Comparison of ENCODE assay signal across 9 mouse cellular contexts in the genomic region with DNA sequence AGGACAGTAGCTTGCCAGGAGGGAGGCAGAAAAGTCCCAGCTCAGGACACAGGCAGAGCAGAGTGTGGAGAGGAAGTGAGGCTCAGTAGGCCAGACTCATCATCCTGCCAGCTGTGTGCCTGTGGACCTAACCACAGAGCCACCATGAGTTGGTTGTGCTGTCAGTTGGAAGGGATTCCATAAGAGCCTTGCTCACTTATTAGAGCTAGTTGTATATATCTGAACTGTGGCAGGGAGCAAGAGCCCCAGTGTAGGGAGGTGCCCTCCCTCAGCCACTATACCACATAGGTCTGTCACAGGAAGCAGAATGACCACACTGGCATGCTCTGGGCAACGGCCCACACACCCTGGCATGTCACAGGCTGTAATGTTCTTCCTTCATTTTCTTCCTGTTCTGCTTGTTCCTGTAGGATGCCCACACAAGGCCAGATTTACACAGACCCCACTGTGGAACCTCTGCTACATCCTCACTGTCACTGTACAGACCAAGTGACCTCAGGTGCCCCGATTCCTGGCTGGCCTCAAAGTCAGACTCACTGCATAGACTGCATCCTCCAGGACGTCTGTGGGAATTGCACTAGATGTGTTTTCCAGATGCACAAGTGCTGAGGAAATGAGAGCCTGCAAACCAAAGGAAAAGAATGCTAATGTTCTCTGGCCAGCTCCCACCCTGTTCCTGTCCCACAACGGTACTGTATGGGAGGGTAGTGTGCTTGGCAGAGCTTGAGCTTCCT. TPM values are rescaled to one million over a fixed set of nuclear protein-coding genes. Genes with fewer than 3 reads are reported as not detected.
DNase-seq lines count a peak whose midpoint lies in the region; ATAC-seq and TF ChIP-seq lines count a peak whose summit lies in the region.
"Had no signal": no experiment of that assay in that cellular context is flagged by ENCODE, and none has a peak within 500 bp of the region (broad histone marks: within the 10 kb centered on the region; RNA-seq: fewer than 3 reads in every experiment).

No protein-coding gene starts in this region.

- 41% methylated on average over 4 of the region's 4 CpGs for WGBS in kidney, postnatal 0 days
- WGBS in heart, embryonic 14.5 days = 48% methylated on average over 4 of the region's 4 CpGs

- H3K9ac ChIP-seq in kidney, postnatal 0 days (ENCODE audit: low read depth, low read length) = no peak overlapping the region
- H3K9ac ChIP-seq in heart, embryonic 14.5 days (ENCODE audit: low read length) = no peak overlapping the region

- no peak for TF ChIP-seq CTCF in kidney, postnatal 0 days (IDR thresholded peaks at IDR 0.05; ENCODE audit: low read depth)

- H3K27ac ChIP-seq in kidney, postnatal 0 days = no peak overlapping the region
- H3K27ac ChIP-seq in heart, embryonic 14.5 days (replicated peaks in 1 of 2; ENCODE audit: control insufficient read depth in 1 of 2, insufficient read depth in 1 of 2, low read depth in 2 of 2, low read length in 2 of 2) = peak overlapping the region; percentile 44 to 54; a peak in 3 of 4 replicates

- H3K4me1 ChIP-seq in kidney, postnatal 0 days (replicated peaks; ENCODE audit: insufficient read depth, low read length) = no peaks in the 10 kb centered on the region
- peaks cover 14 to 15% of the 10 kb centered on the region in 2 experiments for H3K4me1 ChIP-seq in heart, embryonic 14.5 days (ENCODE audit: control insufficient read depth in 2 of 2, insufficient read depth in 2 of 2, low read length in 2 of 2)

- no peak overlapping the region for H3K4me2 ChIP-seq in kidney, postnatal 0 days (ENCODE audit: low read length)
- no peak overlapping the region for H3K4me2 ChIP-seq in heart, embryonic 14.5 days (ENCODE audit: low read length)

- H3K36me3 ChIP-seq in kidney, postnatal 0 days (ENCODE audit: insufficient read depth, low read length) = no peaks in the 10 kb centered on the region
- H3K36me3 ChIP-seq in heart, embryonic 14.5 days (ENCODE audit: control insufficient read depth, insufficient read depth, low read length) = no peaks in the 10 kb centered on the region

- no peaks in the 10 kb centered on the region for H3K27me3 ChIP-seq in kidney, postnatal 0 days (ENCODE audit: insufficient read depth, low read length)
- no peaks in the 10 kb centered on the region for H3K27me3 ChIP-seq in heart, embryonic 14.5 days (ENCODE audit: control insufficient read depth, insufficient read depth, low read length)

- H3K9me3 ChIP-seq in kidney, postnatal 0 days (replicated peaks; ENCODE audit: low read length) = no peaks in the 10 kb centered on the region
- no peaks in the 10 kb centered on the region for H3K9me3 ChIP-seq in heart, embryonic 14.5 days (ENCODE audit: control insufficient read depth, low read length)

- DNase-seq in kidney, postnatal 0 days (ENCODE audit: low spot score) = peak; percentile 62
- DNase-seq in kidney, adult 8-10 months = no peak
- DNase-seq in lung, postnatal 10 days = peak; percentile 59
- DNase-seq in frontal cortex, postnatal 25 days (ENCODE audit: low spot score in 2 of 2) = no peak
- DNase-seq in right cerebral cortex, postnatal 36 days (ENCODE audit: low spot score in 2 of 2) = no peak

- no peak for ATAC-seq in kidney, postnatal 0 days (replicated peaks; ENCODE audit: low FRiP score, low read depth)
- peak; percentile 57; the same call in 1 of the 2 replicates for ATAC-seq in heart, embryonic 14.5 days (ENCODE audit: insufficient number of reproducible peaks, insufficient read depth, low FRiP score, low read depth)
- no peak; the same call in 1 of the 2 replicates for ATAC-seq in erythroblast, adult 5-6 weeks (replicated peaks; ENCODE audit: low FRiP score, poor library complexity, severe bottlenecking)
- ATAC-seq in erythroid progenitor cell, adult 5-6 weeks (replicated peaks; ENCODE audit: low FRiP score, poor library complexity, severe bottlenecking) = no peak
- ATAC-seq: intestine, embryonic 16.5 days had no signal

- no peak overlapping the region for H3K4me3 ChIP-seq in kidney, postnatal 0 days (replicated peaks; ENCODE audit: low read depth, low read length)
- H3K4me3 ChIP-seq in heart, embryonic 14.5 days (ENCODE audit: control insufficient read depth in 1 of 2, insufficient read depth in 1 of 2, low read depth in 1 of 2, low read length in 2 of 2) = no peak overlapping the region

RNA-seq across cellular contexts. Expression of a gene that starts 45.2 kb away (rescaled TPM):
- polyA plus RNA-seq in kidney, postnatal 0 days (2015; fragmentation: Nextera tagmentation; extraction: Ambion mirVana) = 2.0 and 2.2 TPM in 2 replicates
- polyA plus RNA-seq in heart, embryonic 14.5 days (2014; fragmentation: Nextera tagmentation; extraction: Ambion mirVana) = 4.3 and 4.4 TPM in 2 replicates
- total RNA-seq in erythroblast, adult 5-6 weeks (2015; ENCODE audit: low replicate concordance) = 4.6 and 9.4 TPM in 2 replicates
- 4.6 and 5.0 TPM in 2 replicates for total RNA-seq in erythroblast, adult 5-6 weeks (2017; ENCODE audit: low replicate concordance)
- 10.9 and 11.5 TPM in 2 replicates for total RNA-seq in erythroid progenitor cell, adult 5-6 weeks (2015; ENCODE audit: low replicate concordance)
- total RNA-seq in erythroid progenitor cell, adult 5-6 weeks (2017; ENCODE audit: low replicate concordance) = 8.5 and 10.7 TPM in 2 replicates

RNA-seq across cellular contexts. Expression of a gene that starts 45.3 kb away (rescaled TPM):
- 30.0 and 32.5 TPM in 2 replicates for polyA plus RNA-seq in kidney, postnatal 0 days (2015; fragmentation: Nextera tagmentation; extraction: Ambion mirVana)
- 28.5 and 29.7 TPM in 2 replicates for polyA plus RNA-seq in heart, embryonic 14.5 days (2014; fragmentation: Nextera tagmentation; extraction: Ambion mirVana)
- total RNA-seq in erythroblast, adult 5-6 weeks (2015; ENCODE audit: low replicate concordance) = 17.6 and 18.6 TPM in 2 replicates
- total RNA-seq in erythroblast, adult 5-6 weeks (2017; ENCODE audit: low replicate concordance) = 16.5 and 24.8 TPM in 2 replicates
- 45.0 and 46.9 TPM in 2 replicates for total RNA-seq in erythroid progenitor cell, adult 5-6 weeks (2015; ENCODE audit: low replicate concordance)
- total RNA-seq in erythroid progenitor cell, adult 5-6 weeks (2017; ENCODE audit: low replicate concordance) = 40.3 and 41.6 TPM in 2 replicates

Comparison
In these comparisons a context has a peak if more than half of its experiments do, and no peak if none do; other contexts are left out.
1. DNase-seq: peak in kidney, postnatal 0 days (single experiment) and lung, postnatal 10 days (single experiment); none in kidney, adult 8-10 months (0 of 2), frontal cortex, postnatal 25 days (0 of 2) and right cerebral cortex, postnatal 36 days (0 of 2).